Mouse (Mus musculus) MEL (cell line): ENCODE results near the gene Chd8. TPM values are rescaled to one million over a fixed set of nuclear protein-coding genes. Genes with fewer than 3 reads are reported as not detected.
A peak's percentile ranks its signal among the peaks of the same experiment; 100 is the strongest.
"Not testable (repeated sequence)": the region's sequence is repeated elsewhere in the genome, so short reads cannot be mapped to it uniquely, and the experiment has no call there.

Experiments
- DNase-seq: peaks from one replicate; pipeline ENCODE4 v3.0.0; 2011; ENCODE audit warnings: low read depth, low spot score
- H3K27ac ChIP-seq: 2 replicates; pipeline ENCODE4 v1.5.1; 2012; ENCODE audit warnings: low read depth, mild to moderate bottlenecking, control low read depth, low read length, moderate library complexity; ENCODE audit not compliant: control insufficient read depth
- H3K27me3 ChIP-seq, 2 experiments: fragments of 150-350 bp in 1 of 2; sonication (generic) in 1 of 2; 2 replicates each; pipeline ENCODE4 v1.6.1; 2012; ENCODE audit warnings: low read length in 2 of 2, mild to moderate bottlenecking in 2 of 2, improper control_type of control experiment in 1 of 2, moderate library complexity in 1 of 2; ENCODE audit not compliant: insufficient read depth in 2 of 2, control insufficient read depth in 1 of 2
- H3K36me3 ChIP-seq, 2 experiments: 2 replicates each; pipeline ENCODE4 v1.6.1; 2012 to 2014; ENCODE audit warnings: low read length in 2 of 2, improper control_type of control experiment in 1 of 2, inconsistent platforms in 1 of 2, mild to moderate bottlenecking in 1 of 2; ENCODE audit not compliant: insufficient read depth in 2 of 2, control insufficient read depth in 1 of 2
- H3K4me1 ChIP-seq, 2 experiments: fragments of 150-350 bp in 1 of 2; sonication (generic) in 1 of 2; 2 replicates each; pipeline ENCODE4 v1.6.1; 2012; ENCODE audit warnings: low read length in 2 of 2, improper control_type of control experiment in 1 of 2, mild to moderate bottlenecking in 1 of 2; ENCODE audit not compliant: insufficient read depth in 2 of 2, control insufficient read depth in 1 of 2
- H3K4me3 ChIP-seq, 2 experiments: fragments of 150-350 bp in 1 of 2; sonication (generic) in 1 of 2; 2 replicates each; pipeline ENCODE4 v1.5.1; 2012; ENCODE audit warnings: low read depth in 2 of 2, low read length in 2 of 2, mild to moderate bottlenecking in 2 of 2, moderate library complexity in 2 of 2, control low read depth in 1 of 2, improper control_type of control experiment in 1 of 2; ENCODE audit not compliant: control insufficient read depth in 1 of 2, insufficient read depth in 1 of 2
- H3K79me2 ChIP-seq: 2 replicates; pipeline ENCODE4 v1.6.1; 2012; ENCODE audit warnings: mild to moderate bottlenecking, low read length, moderate library complexity; ENCODE audit not compliant: control insufficient read depth, poor library complexity, insufficient read depth
- H3K9ac ChIP-seq: 2 replicates; pipeline ENCODE4 v1.6.1; 2012; ENCODE audit warnings: low read depth, mild to moderate bottlenecking, control low read depth, low read length, moderate library complexity; ENCODE audit not compliant: control insufficient read depth, poor library complexity, severe bottlenecking
- H3K9me3 ChIP-seq: fragments of 150-350 bp; sonication (generic); replicated peaks from 2 replicates; pipeline ENCODE4 v1.6.1; 2012; ENCODE audit warnings: mild to moderate bottlenecking, low read length, improper control_type of control experiment, moderate library complexity; ENCODE audit not compliant: insufficient read depth
- BHLHE40 ChIP-seq: IDR thresholded peaks from 2 replicates; pipeline ENCODE4 v1.6.1; 2012; ENCODE audit warnings: low read depth, mild to moderate bottlenecking, inconsistent platforms, low read length, improper control_type of control experiment, borderline replicate concordance
- CHD2 ChIP-seq: IDR thresholded peaks from 2 replicates; pipeline ENCODE4 v1.6.1; 2011; ENCODE audit warnings: low read length, improper control_type of control experiment
- CTCF ChIP-seq, 3 experiments: IDR thresholded peaks in 2 of 3; conservative IDR thresholded peaks in 1 of 3; 2 replicates each; pipeline ENCODE4 v1.5.1; 2011 to 2012; ENCODE audit warnings: low read length in 3 of 3, low read depth in 2 of 3, mild to moderate bottlenecking in 2 of 3, improper control_type of control experiment in 1 of 3, inconsistent platforms in 1 of 3, mixed read lengths in 1 of 3, moderate library complexity in 1 of 3; ENCODE audit not compliant: control insufficient read depth in 1 of 3, insufficient read depth in 1 of 3, poor library complexity in 1 of 3, severe bottlenecking in 1 of 3
- ELF1 ChIP-seq: IDR thresholded peaks from 2 replicates; pipeline ENCODE4 v1.6.1; 2014; ENCODE audit warnings: low read depth, mild to moderate bottlenecking, inconsistent platforms, low read length, improper control_type of control experiment, moderate library complexity
- EP300 ChIP-seq, 2 experiments: IDR thresholded peaks; 2 replicates each; pipeline ENCODE4 v1.6.1; 2011; ENCODE audit warnings: improper control_type of control experiment in 2 of 2, low read length in 2 of 2, low read depth in 1 of 2, mild to moderate bottlenecking in 1 of 2
- ETS1 ChIP-seq: IDR thresholded peaks from 2 replicates; pipeline ENCODE4 v1.6.1; 2012; ENCODE audit warnings: low read depth, mild to moderate bottlenecking, inconsistent platforms, low read length, improper control_type of control experiment, moderate library complexity
- GABPA ChIP-seq: IDR thresholded peaks from 2 replicates; pipeline ENCODE4 v1.6.1; 2012; ENCODE audit warnings: low read depth, mild to moderate bottlenecking, inconsistent platforms, low read length, improper control_type of control experiment, moderate library complexity
- HCFC1 ChIP-seq: IDR thresholded peaks from 2 replicates; pipeline ENCODE4 v1.6.1; 2012; ENCODE audit warnings: low read depth, mild to moderate bottlenecking, inconsistent platforms, low read length, improper control_type of control experiment, moderate library complexity
- KAT2A ChIP-seq: conservative IDR thresholded peaks from 2 replicates; pipeline ENCODE4 v1.6.1; 2012; ENCODE audit warnings: low read depth, low read length, improper control_type of control experiment, inconsistent platforms
- MAFK ChIP-seq: IDR thresholded peaks from 2 replicates; pipeline ENCODE4 v1.6.1; 2011; ENCODE audit warnings: low read depth, mild to moderate bottlenecking, low read length, improper control_type of control experiment, borderline replicate concordance
- MAX ChIP-seq: IDR thresholded peaks from 2 replicates; pipeline ENCODE4 v1.6.1; 2011; ENCODE audit warnings: low read length, improper control_type of control experiment
- MEF2A ChIP-seq: IDR thresholded peaks from 2 replicates; pipeline ENCODE4 v1.6.1; 2014; ENCODE audit warnings: low read depth, mild to moderate bottlenecking, inconsistent platforms, low read length, improper control_type of control experiment; ENCODE audit not compliant: poor library complexity, insufficient replicate concordance, severe bottlenecking; ENCODE audit errors: extremely low read depth
- MXI1 ChIP-seq: IDR thresholded peaks from 2 replicates; pipeline ENCODE4 v1.6.1; 2011; ENCODE audit warnings: mild to moderate bottlenecking, low read depth, low read length, improper control_type of control experiment
- MYC ChIP-seq: IDR thresholded peaks from 2 replicates; pipeline ENCODE4 v1.6.1; 2011; ENCODE audit warnings: low read depth, mild to moderate bottlenecking, low read length, improper control_type of control experiment, moderate library complexity
- NELFE ChIP-seq: IDR thresholded peaks from 2 replicates; pipeline ENCODE4 v1.6.1; 2011; ENCODE audit warnings: low read depth, low read length, improper control_type of control experiment
- NRF1 ChIP-seq: IDR thresholded peaks from 2 replicates; pipeline ENCODE4 v1.6.1; 2014; ENCODE audit warnings: low read depth, mild to moderate bottlenecking, inconsistent platforms, low read length, improper control_type of control experiment, moderate library complexity; ENCODE audit not compliant: poor library complexity, insufficient read depth, severe bottlenecking
- POLR2A ChIP-seq, 2 experiments: IDR thresholded peaks; 2 replicates each; pipeline ENCODE4 v1.6.1; 2011 to 2012; ENCODE audit warnings: low read length in 2 of 2, mild to moderate bottlenecking in 2 of 2, control low read depth in 1 of 2, improper control_type of control experiment in 1 of 2, low read depth in 1 of 2, moderate library complexity in 1 of 2; ENCODE audit not compliant: control insufficient read depth in 1 of 2, insufficient read depth in 1 of 2, poor library complexity in 1 of 2
- POLR2AphosphoS2 ChIP-seq: IDR thresholded peaks from 2 replicates; pipeline ENCODE4 v1.6.1; 2011; ENCODE audit warnings: low read length, improper control_type of control experiment
- POLR2AphosphoS5 ChIP-seq: IDR thresholded peaks from 2 replicates; pipeline ENCODE4 v1.6.1; 2012; ENCODE audit warnings: low read depth, borderline replicate concordance, mild to moderate bottlenecking, inconsistent platforms, low read length, moderate library complexity, mixed read lengths
- RAD21 ChIP-seq: IDR thresholded peaks from 2 replicates; pipeline ENCODE4 v1.6.1; 2011; ENCODE audit warnings: mild to moderate bottlenecking, low read depth, low read length, improper control_type of control experiment
- RCOR1 ChIP-seq: IDR thresholded peaks from 2 replicates; pipeline ENCODE4 v1.6.1; 2012; ENCODE audit warnings: low read depth, mild to moderate bottlenecking, inconsistent platforms, low read length, improper control_type of control experiment
- SIN3A ChIP-seq: IDR thresholded peaks from 2 replicates; pipeline ENCODE4 v1.6.1; 2012; ENCODE audit warnings: low read length, improper control_type of control experiment, inconsistent platforms
- SMC3 ChIP-seq: IDR thresholded peaks from 2 replicates; pipeline ENCODE4 v1.6.1; 2011; ENCODE audit warnings: low read depth, low read length, improper control_type of control experiment
- TAL1 ChIP-seq: IDR thresholded peaks from 2 replicates; pipeline ENCODE4 v1.6.1; 2012; ENCODE audit warnings: mild to moderate bottlenecking, inconsistent platforms, low read length, moderate library complexity, mixed read lengths
- TBP ChIP-seq: IDR thresholded peaks from 2 replicates; pipeline ENCODE4 v1.8.0; 2011; ENCODE audit warnings: low read depth, low read length, improper control_type of control experiment
- TCF12 ChIP-seq: IDR thresholded peaks from 2 replicates; pipeline ENCODE4 v1.6.1; 2014; ENCODE audit warnings: low read depth, mild to moderate bottlenecking, inconsistent platforms, low read length, improper control_type of control experiment, moderate library complexity
- UBTF ChIP-seq: IDR thresholded peaks from 2 replicates; pipeline ENCODE4 v1.6.1; 2012; ENCODE audit warnings: low read depth, mild to moderate bottlenecking, inconsistent platforms, low read length, improper control_type of control experiment, moderate library complexity, borderline replicate concordance; ENCODE audit not compliant: insufficient read depth
- USF1 ChIP-seq: IDR thresholded peaks from 2 replicates; pipeline ENCODE4 v1.6.1; 2014; ENCODE audit warnings: low read depth, mild to moderate bottlenecking, inconsistent platforms, low read length, improper control_type of control experiment, moderate library complexity
- ZNF384 ChIP-seq: IDR thresholded peaks from 2 replicates; pipeline ENCODE4 v1.6.1; 2012; ENCODE audit warnings: low read depth, mild to moderate bottlenecking, inconsistent platforms, low read length, improper control_type of control experiment
- polyA plus RNA-seq, 2 experiments: library from polyadenylated mRNA; stranded (reverse) in 1 of 2; unstranded in 1 of 2; fragments of >175 nt in 1 of 2; fragments of >200 nt in 1 of 2; gene quantifications; 2 replicates each; pipeline versions ENCODE4 v1.2.1 to v1.2.4; 2012; ENCODE audit warnings: low replicate concordance in 2 of 2, low read depth in 1 of 2; ENCODE audit not compliant: insufficient read length in 2 of 2, insufficient read depth in 1 of 2, missing spikeins in 1 of 2
- total RNA-seq: library from RNA; depleted of rRNA; stranded (reverse); fragments of 300-350 nt; gene quantifications from 2 replicates; pipeline ENCODE4 v1.2.3, GENCODE M21; 2012

Gene Chd8
- total and polyA plus RNA-seq, 3 experiments: 46.5 to 85.6 (median 73.5) TPM

DNA sequence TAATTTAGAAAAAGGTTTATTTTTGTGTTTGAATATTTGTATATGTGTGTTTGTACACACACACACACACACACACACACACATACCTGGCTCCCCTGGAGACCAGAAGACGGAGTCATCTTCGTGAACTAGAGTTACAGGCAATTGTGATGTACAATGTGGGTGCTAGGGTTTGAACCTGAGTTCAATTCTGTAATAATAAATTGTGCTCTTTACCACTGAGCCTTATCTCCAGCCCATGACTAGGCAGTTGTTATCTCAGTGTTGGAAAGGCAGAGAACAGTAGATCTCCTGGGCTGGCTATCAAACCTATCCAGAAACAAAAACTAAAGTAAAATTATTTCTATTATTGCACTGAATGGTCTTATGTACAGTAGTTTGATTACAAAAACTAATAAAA, 48.5 kb upstream of the Chd8 start (continued):
- TF ChIP-seq TCF12 (peak; percentile 87), TBP (peak; percentile 56; the same call in 1 of the 2 replicates)

DNA sequence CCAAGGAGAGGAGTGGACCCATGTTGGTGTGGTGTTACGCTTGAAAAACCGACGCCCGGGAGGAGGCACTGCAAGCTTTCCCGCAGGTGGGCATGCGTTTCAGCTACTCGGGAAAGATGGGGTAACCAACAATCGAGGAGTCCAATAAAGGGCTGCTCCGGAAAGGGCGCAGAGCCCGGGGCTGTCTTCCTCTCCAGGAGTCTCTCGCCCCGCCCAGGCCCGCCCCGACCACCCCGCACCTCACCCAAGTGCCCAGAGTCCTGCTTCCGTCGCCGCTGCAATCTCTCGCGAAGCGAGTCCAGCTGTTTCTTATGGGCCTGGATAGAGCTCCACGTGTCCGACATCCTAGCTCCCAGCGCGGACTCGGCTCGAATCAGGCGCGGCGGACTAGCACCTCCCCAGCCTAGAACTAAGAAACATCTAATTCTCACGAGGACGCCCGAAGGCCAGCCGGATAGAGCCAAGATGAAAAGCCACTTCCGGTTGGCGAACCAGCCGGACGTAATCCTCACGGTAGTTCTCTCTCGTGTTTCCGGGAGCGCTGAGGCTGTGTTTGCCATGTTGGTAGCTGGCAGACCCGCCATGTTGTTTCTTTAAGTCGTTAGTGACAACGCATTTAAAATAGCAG, 47.2 kb upstream of the Chd8 start, which contains the start of gene Mettl3:
Gene Mettl3 (minus strand): TSS at position 485 of the 628 bp plus-strand sequence.
- H3K4me1 ChIP-seq: peaks cover 9 to 13% of the 10 kb centered on the region in 2 experiments

DNA sequence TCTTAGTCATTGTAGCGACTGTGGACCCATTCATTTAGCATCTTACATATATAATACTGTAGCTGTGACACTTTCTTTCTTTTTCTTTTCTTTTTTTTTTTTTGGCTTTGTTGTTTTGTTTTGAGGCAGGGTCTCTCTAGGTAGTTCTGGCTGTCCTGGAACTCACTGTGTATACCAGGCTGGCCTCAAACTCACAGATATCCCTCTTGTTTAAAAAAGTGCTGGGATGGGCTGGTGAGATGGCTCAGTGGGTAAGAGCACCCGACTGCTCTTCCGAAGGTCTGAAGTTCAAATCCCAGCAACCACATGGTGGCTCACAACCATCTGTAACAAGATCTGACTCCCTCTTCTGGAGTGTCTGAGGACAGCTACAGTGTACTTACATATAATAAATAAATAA, 45.9 kb upstream of the Chd8 start:
- peaks cover 9 to 13% of the 10 kb centered on the region in 2 experiments for H3K4me1 ChIP-seq
- H3K4me3 ChIP-seq: peak overlapping the region in 1 of 2 experiments; percentile 95; a peak in 2 of 4 replicates
- not testable (repeated sequence) for H3K9ac ChIP-seq, H3K27ac ChIP-seq, DNase-seq, H3K27me3 ChIP-seq, H3K9me3 ChIP-seq
- TF ChIP-seq ZNF384 (0 out of 2 replicates have a peak, but pooled peaks have one; percentile 19), CTCF (IDR thresholded peaks at IDR 0.05 in 2 of 3, conservative IDR thresholded peaks at IDR 0.05 in 1 of 3; ENCODE audit: control insufficient read depth in 1 of 3, insufficient read depth in 1 of 3, low read depth in 2 of 3, low read length in 3 of 3, poor library complexity in 1 of 3, severe bottlenecking in 1 of 3) (peak in 1 of 3 experiments; percentile 1; a peak in 1 of 6 replicates), TBP (peak; percentile 93), MXI1 (peak; percentile 27; the same call in 1 of the 2 replicates)
- H3K79me2 ChIP-seq: peaks cover 14% of the 10 kb centered on the region
- H3K36me3 ChIP-seq: peaks cover 10 to 24% of the 10 kb centered on the region in 2 experiments

More for the DNA sequence above, 47.2 kb upstream of the Chd8 start, which contains the start of gene Mettl3:
- no peaks in the 10 kb centered on the region for H3K27me3 ChIP-seq
- H3K27ac ChIP-seq: peak within 1 kb of the TSS; percentile 94
- peak within 1 kb of the TSS; percentile 85 to 95 for H3K4me3 ChIP-seq
- TF ChIP-seq MAX (peak; percentile 73), UBTF (peak; percentile 81; the same call in 1 of the 2 replicates), EP300 (IDR thresholded peaks at IDR 0.05; ENCODE audit: low read depth in 1 of 2, low read length in 2 of 2) (no peak), CHD2 (no peak), POLR2AphosphoS2 (peak; percentile 84), MYC (peak; percentile 79), SIN3A (peak; percentile 63), TAL1 (no peak), POLR2A (IDR thresholded peaks at IDR 0.05; ENCODE audit: control insufficient read depth in 1 of 2, insufficient read depth in 1 of 2, low read depth in 1 of 2, low read length in 2 of 2, poor library complexity in 1 of 2) (peak; percentile 74 to 93; a peak in 3 of 4 replicates), RAD21 (no peak), ETS1 (peak; percentile 50; the same call in 1 of the 2 replicates), NELFE (peak; percentile 90), TBP (peak; percentile 91), RCOR1 (0 out of 2 replicates have a peak, but pooled peaks have one; percentile 24), ELF1 (peak; percentile 89), USF1 (no peak), MXI1 (peak; percentile 74), POLR2AphosphoS5 (peak; percentile 7; the same call in 1 of the 2 replicates), BHLHE40 (no peak), GABPA (no peak), MAFK (no peak), HCFC1 (peak; percentile 93), KAT2A (peak; percentile 69; the same call in 1 of the 2 replicates), MEF2A (no peak), TCF12 (no peak), SMC3 (no peak), NRF1 (peak; percentile 44; the same call in 1 of the 2 replicates)
- peaks cover 5 to 24% of the 10 kb centered on the region in 2 experiments for H3K36me3 ChIP-seq
- peak; percentile 98 for DNase-seq
- H3K9me3 ChIP-seq: no peaks in the 10 kb centered on the region
- H3K9ac ChIP-seq: peak within 1 kb of the TSS; percentile 88
- peaks cover 14% of the 10 kb centered on the region for H3K79me2 ChIP-seq
